Mouse (Mus musculus) natural killer cell, adult 2 months (primary cell): ENCODE measurements around the gene Mvb12b.

Source experiments
- DNase-seq, 2 experiments: peaks; one replicate each; pipeline ENCODE4 v3.0.0; 2022; ENCODE audit warnings: low spot score in 2 of 2

Gene Mvb12b

DNA sequence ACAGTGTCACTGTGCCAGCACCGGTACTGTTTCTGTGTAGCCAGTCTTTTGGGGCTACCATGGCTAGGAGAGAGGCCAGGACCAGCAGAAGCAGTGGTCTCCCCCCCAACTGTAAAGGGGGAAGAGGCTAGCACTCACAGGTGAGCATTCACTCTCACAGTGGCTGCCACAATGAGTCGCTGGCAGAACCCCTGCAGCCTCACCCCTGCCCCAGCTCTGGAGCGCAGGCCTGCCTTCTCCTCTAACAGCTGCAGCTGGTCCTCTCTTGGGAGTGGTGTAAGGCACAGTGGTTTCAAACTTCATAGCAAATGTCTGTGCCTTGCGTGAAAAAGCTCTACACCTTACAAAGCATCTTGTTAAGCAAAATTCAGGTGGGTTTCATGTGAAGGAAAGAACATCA lies 70.7 kb downstream of the Mvb12b start:
- DNase-seq: no peak

DNA sequence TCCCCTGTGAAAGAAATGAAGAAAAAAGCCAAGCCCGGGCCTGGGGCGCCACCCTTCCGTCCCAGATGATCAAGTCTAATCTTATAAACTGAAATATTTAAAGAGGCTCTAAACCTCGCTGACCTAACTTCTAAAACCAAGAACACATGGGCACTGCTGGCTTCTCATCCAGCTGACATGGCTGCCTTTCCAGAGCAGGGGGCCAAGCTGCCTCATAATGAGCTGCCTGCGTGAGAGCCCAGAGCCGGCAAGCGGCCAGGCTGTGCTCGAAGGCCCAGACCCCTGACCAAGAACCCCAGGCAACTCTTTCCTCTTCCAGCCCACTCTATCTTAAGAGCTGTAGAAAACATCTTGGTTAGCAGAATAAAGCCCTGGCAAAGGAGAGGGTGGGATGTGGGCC lies 73.2 kb downstream of the Mvb12b start:
- no peak for DNase-seq

GRCm38 (mm10) chr2:33813501-33814240 lies 74.1 kb downstream of the Mvb12b start:
- DNase-seq: no peak

- no peak for DNase-seq
Measured at GRCm38 (mm10) chr2:33812980-33813379, 74.8 kb downstream of the Mvb12b start.

DNA sequence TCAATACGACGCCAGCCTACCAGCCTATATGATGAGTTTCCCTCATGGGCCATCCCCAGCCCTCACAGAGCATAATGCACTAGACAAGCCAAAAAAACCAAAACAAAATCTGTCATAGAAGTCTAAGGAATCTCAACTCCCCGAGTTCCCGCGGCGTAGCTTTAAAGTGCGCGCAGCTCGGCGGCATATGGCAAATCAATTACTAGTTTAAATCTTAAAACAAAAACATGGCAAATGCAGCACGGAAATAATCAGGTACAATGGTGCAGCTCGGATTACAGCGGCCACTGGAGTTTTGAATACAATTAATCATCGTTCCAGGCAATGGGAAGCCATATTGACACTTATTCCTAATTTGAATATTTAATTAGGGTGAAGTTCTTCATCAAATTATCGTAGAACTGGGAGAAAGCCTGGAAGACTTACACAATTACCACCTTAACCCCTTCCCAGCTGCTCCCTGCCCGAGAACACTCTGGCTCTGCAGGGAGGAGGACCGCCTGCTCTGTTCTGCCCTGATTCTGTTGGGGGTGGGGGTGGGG lies 76.3 kb downstream of the Mvb12b start:
- DNase-seq: no peak

DNA sequence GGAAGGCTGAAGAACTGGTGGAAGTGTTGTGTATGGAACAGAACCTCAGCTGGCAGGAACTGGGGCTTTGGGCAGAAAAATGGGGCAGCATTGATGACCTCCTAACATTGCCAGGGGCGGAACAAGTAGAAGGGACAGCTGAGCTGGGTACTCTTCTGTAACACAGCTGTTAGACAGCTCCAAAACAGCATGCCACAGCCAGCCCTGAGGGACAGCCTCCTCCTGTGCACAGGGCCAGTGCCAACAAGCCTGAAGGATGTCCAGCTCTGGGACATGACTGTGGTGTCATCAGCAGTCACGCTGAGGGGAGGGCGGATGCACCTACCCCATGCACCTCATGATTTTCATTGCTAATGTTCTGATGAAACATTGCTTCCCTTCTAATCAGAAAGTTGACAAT lies 78.7 kb downstream of the Mvb12b start:
- DNase-seq: no peak

GRCm38 (mm10) chr2:33808032-33808431 lies 79.7 kb downstream of the Mvb12b start:
- DNase-seq: no peak

GRCm38 (mm10) chr2:33805640-33806039 lies 82.1 kb downstream of the Mvb12b start:
- DNase-seq: no peak

- peak in 1 of 2 experiments; percentile 46 for DNase-seq
Measured at GRCm38 (mm10) chr2:33803717-33804214, 84.0 kb downstream of the Mvb12b start.

- DNase-seq: no peak
Measured at GRCm38 (mm10) chr2:33803083-33803615, 84.6 kb downstream of the Mvb12b start.

GRCm38 (mm10) chr2:33801760-33802159 lies 86.0 kb downstream of the Mvb12b start:
- no peak for DNase-seq

DNA sequence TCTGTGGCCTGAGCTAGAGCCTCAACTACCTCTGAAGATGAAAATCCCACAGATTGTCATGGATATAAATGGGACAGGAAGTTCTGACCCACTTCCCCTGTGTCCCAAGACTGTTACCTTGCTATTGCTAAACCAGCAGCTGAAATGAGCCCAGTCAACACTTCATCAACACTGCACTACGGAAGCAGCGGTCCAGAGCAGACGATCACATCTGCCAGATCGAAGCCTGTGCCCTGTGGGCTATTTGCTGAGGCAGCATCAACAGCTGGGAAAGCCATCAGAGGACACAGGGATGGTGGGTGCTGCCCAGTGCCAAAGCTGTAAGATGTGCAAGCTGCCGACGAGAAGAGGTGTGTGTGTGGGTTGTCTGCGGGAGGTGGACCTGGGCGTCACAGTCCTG lies 86.4 kb downstream of the Mvb12b start:
- DNase-seq: no peak

GRCm38 (mm10) chr2:33800221-33800620 lies 87.5 kb downstream of the Mvb12b start:
- DNase-seq: no peak

- DNase-seq: no peak
Measured at GRCm38 (mm10) chr2:33795716-33796472, 91.9 kb downstream of the Mvb12b start.

DNA sequence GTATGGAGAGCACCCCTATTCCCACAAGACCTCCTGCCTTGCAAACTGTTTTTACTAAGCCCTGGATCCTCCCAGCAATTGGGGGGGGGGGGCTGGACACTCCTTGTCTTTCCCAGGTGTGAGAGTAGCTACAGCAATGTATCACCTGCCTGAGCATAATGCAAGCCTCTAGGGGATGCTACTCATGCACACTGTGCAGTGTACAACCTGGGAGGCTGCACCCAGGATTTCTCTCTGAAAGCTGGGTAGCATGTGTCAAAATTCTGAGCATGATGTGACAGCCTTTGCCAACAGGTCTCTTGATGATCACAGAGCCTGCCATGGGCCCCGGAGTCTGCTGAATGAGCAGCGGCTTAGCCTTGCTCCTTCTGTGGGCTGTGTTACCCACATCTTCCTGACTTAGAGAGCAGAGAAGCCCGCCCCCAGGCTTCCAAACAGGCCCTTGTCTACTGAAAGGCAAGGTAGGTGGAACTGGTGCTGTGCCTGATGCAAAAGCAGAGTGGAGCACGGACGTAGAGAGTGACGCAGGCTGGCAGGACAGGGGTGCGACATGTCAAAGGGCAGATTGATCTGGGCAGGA lies 92.7 kb downstream of the Mvb12b start:
- DNase-seq: no peak

DNA sequence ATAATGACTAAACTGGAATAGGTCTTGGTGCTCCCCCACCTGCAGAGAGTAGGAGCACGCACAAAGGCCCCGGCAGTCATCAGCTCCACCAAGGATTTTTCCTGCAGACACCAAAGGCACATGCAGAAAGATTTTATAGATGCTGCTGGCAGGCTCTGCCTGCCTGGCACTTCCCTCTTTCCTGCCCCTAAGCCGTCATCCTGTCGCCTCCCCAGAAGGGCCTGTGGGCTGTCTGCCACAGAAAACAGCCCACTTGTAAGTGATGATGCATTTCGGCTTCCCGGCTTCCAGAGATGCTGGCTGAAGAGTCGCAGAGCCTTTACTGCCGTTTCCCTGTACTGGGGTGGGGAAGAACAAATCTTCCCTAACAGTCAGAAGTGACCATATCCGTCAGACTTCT lies 93.3 kb downstream of the Mvb12b start:
- no peak for DNase-seq

- DNase-seq: no peak
Measured at GRCm38 (mm10) chr2:33790301-33790700, 97.4 kb downstream of the Mvb12b start.

GRCm38 (mm10) chr2:33789732-33790131 lies 98.0 kb downstream of the Mvb12b start:
- DNase-seq: no peak

DNA sequence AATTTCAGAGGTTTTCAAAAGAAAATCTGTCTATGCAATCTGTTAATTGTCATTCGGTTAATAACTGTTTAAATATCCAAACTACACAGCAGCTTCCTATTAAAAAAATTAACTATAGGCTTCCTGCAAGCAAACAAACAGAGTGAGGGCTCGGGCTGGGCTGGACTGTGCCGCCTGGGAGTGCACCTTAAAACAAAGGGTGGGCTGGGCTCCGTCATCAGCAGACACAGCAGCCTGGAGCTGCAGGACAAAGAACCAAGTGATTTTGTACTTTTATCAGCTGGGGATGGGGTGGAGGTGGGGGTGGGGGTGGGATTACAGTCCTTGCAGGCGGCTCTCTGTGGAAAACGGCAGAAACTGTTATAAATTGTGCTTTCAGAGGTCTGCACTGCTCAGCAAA lies 98.5 kb downstream of the Mvb12b start:
- DNase-seq: no peak

GRCm38 (mm10) chr2:33788851-33789250 lies 98.9 kb downstream of the Mvb12b start:
- DNase-seq: no peak

- DNase-seq: no peak
Measured at GRCm38 (mm10) chr2:33788131-33788530, 99.6 kb downstream of the Mvb12b start.

GRCm38 (mm10) chr2:33786064-33786463 lies 101.7 kb downstream of the Mvb12b start:
- DNase-seq: no peak
